Mouse (Mus musculus): ENCODE results near the gene Ndufa8.

GRCm38 (mm10) chr2:36061409-36061808, 12.2 kb upstream of the Ndufa8 start:
- no peak for TF ChIP-seq CTCF (IDR thresholded peaks at IDR 0.05; ENCODE audit: control insufficient read depth, insufficient read depth, low read length)
- TF ChIP-seq POLR2A (IDR thresholded peaks at IDR 0.05; ENCODE audit: borderline replicate concordance, control insufficient read depth, low read depth, low read length), result no peak

Measured in bone marrow, adult 2 months (tissue).